Mouse (Mus musculus) hindbrain, postnatal 0 days (tissue): ENCODE measurements around the gene H1f0. TPM values are rescaled to one million over a fixed set of nuclear protein-coding genes. Genes with fewer than 3 reads are reported as not detected.
A peak's percentile ranks its signal among the peaks of the same experiment; 100 is the strongest.

Experiments
- ATAC-seq: fragments of 200-750 bp; cut with Nextera tagmentation; 2 replicates; pipeline ENCODE4 v1.8.0; 2017; ENCODE audit warnings: mild to moderate bottlenecking, moderate TSS enrichment, moderate library complexity
- DNase-seq: peaks from one replicate; pipeline ENCODE4 v3.0.0-alpha.2; 2015; ENCODE audit warnings: low spot score
- H3K27ac ChIP-seq: fragments of 300-500 bp; sonication (generic); 2 replicates; pipeline ENCODE4 v1.5.1; 2014; ENCODE audit warnings: mild to moderate bottlenecking
- H3K27me3 ChIP-seq: fragments of 300-500 bp; sonication (generic); 2 replicates; pipeline ENCODE4 v1.6.1; 2014; ENCODE audit warnings: low read length, mixed read lengths; ENCODE audit not compliant: insufficient read depth
- H3K36me3 ChIP-seq: fragments of 300-500 bp; sonication (generic); 2 replicates; pipeline ENCODE4 v1.6.1; 2014; ENCODE audit warnings: low read length, mixed read lengths; ENCODE audit not compliant: insufficient read depth
- H3K4me1 ChIP-seq: fragments of 300-500 bp; sonication (generic); 2 replicates; pipeline ENCODE4 v1.6.1; 2014; ENCODE audit warnings: antibody characterized with exemption, low read length, mixed read lengths; ENCODE audit not compliant: insufficient read depth
- H3K4me2 ChIP-seq: fragments of 300-500 bp; sonication (generic); 2 replicates; pipeline ENCODE4 v1.6.1; 2014; ENCODE audit warnings: low read depth, mild to moderate bottlenecking, low read length, moderate library complexity, mixed read lengths
- H3K4me3 ChIP-seq: fragments of 300-500 bp; sonication (generic); 2 replicates; pipeline ENCODE4 v1.5.1; 2014; ENCODE audit warnings: low read length
- H3K9ac ChIP-seq: fragments of 300-500 bp; sonication (generic); replicated peaks from 2 replicates; pipeline ENCODE4 v1.6.1; 2014; ENCODE audit warnings: mild to moderate bottlenecking, low read length, moderate library complexity, mixed read lengths
- H3K9me3 ChIP-seq: fragments of 300-500 bp; sonication (generic); 2 replicates; pipeline ENCODE4 v1.6.1; 2016; ENCODE audit warnings: low read length, mixed read lengths
- CTCF ChIP-seq: IDR thresholded peaks from 2 replicates; pipeline ENCODE4 v1.5.1; 2016; ENCODE audit warnings: antibody characterized with exemption, control low read depth, low read depth
- WGBS: fragments of 180-500 bp; shearing (Covaris S2); extraction: QIAGEN DNeasy Blood & Tissue Kit; methylation state at CpG from one replicate; pipeline ENCODE4 v1.1.7; 2014; 5-methylcytosine and 5-hydroxymethylcytosine counted together
- polyA plus RNA-seq: library from polyadenylated mRNA; unstranded; fragments of >200 nt; fragmentation: Nextera tagmentation; extraction: Ambion mirVana; gene quantifications from 2 replicates; pipeline ENCODE4 v1.2.1, GENCODE M21; 2015
- total RNA-seq: library from RNA; depleted of rRNA; stranded (reverse); fragments of >200 nt; gene quantifications from 2 replicates; pipeline ENCODE4 v1.2.3, GENCODE M21; 2014

The H1f0 gene
- total and polyA plus RNA-seq, 2 experiments from 2014 or later = 211 to 259 TPM

- Histone ChIP-seq H3K4me3 (no peak overlapping the region), H3K9me3 (no peaks in the 10 kb centered on the region), H3K36me3 (no peaks in the 10 kb centered on the region), H3K27ac (no peak overlapping the region), H3K9ac (no peak overlapping the region), H3K4me2 (0 out of 2 replicates have a peak overlapping the region, but pooled peaks have one; percentile 2), H3K4me1 (no peaks in the 10 kb centered on the region), H3K27me3 (peaks cover 13% of the 10 kb centered on the region; the same call in 1 of the 2 replicates)
- peak; percentile 90 for TF ChIP-seq CTCF
- WGBS = 11% methylated on average over 14 of the region's 14 CpGs
- ATAC-seq (0 out of 2 replicates have a peak, but pooled peaks have one; percentile 24), DNase-seq (peak; percentile 81)
These were observed 9.7 kb downstream of the H1f0 start for GRCm38 (mm10) chr15:79037913-79038328.

DNA sequence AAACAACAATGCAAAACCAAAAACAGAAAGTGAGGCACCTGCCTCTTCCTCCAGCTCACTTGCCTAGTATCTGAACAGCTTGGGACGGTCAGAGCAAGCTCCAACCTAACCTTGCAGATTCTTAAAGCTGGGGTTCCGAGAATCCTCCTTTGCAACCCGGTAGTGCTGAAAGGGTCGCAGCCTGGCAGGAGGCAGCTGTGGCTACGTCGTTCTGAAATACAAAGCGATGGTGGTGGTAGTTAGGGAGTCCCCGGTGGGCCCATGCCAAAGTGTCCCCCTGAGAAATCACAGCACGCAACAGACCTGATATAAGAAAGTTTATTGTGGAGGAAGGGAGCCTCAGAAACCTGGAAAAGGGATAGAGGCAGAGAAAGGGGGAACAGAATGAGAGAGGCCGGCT is 10.1 kb downstream of the H1f0 start:
- Histone ChIP-seq H3K27ac (no peak overlapping the region), H3K4me1 (no peaks in the 10 kb centered on the region), H3K27me3 (peaks cover 13% of the 10 kb centered on the region; the same call in 1 of the 2 replicates), H3K9me3 (no peaks in the 10 kb centered on the region), H3K9ac (no peak overlapping the region), H3K36me3 (no peaks in the 10 kb centered on the region), H3K4me2 (no peak overlapping the region), H3K4me3 (no peak overlapping the region)
- TF ChIP-seq CTCF = no peak
- ATAC-seq (no peak), DNase-seq (no peak)
- 62% methylated on average over 10 of the region's 10 CpGs for WGBS

GRCm38 (mm10) chr15:79038853-79039252 is 10.6 kb downstream of the H1f0 start:
- peaks cover 13% of the 10 kb centered on the region; the same call in 1 of the 2 replicates for H3K27me3 ChIP-seq
- WGBS = 21% methylated on average over 7 of the region's 7 CpGs
- ATAC-seq = peak; percentile 43; the same call in 1 of the 2 replicates
- H3K4me2 ChIP-seq = no peak overlapping the region
- no peaks in the 10 kb centered on the region for H3K36me3 ChIP-seq
- H3K9me3 ChIP-seq = no peaks in the 10 kb centered on the region
- peak; percentile 76 for DNase-seq
- TF ChIP-seq CTCF = peak; percentile 84
- H3K4me3 ChIP-seq = no peak overlapping the region
- no peak overlapping the region for H3K27ac ChIP-seq
- no peak overlapping the region for H3K9ac ChIP-seq
- no peaks in the 10 kb centered on the region for H3K4me1 ChIP-seq

- Histone ChIP-seq H3K27me3 (peaks cover 13% of the 10 kb centered on the region; the same call in 1 of the 2 replicates), H3K9ac (0 out of 2 replicates have a peak overlapping the region, but pooled peaks have one; percentile 25), H3K27ac (no peak overlapping the region), H3K9me3 (no peaks in the 10 kb centered on the region), H3K4me3 (peak overlapping the region; percentile 23), H3K36me3 (no peaks in the 10 kb centered on the region), H3K4me2 (peak overlapping the region; percentile 49), H3K4me1 (no peaks in the 10 kb centered on the region)
- ATAC-seq (0 out of 2 replicates have a peak, but pooled peaks have one; percentile 8), DNase-seq (peak; percentile 58)
- 24% methylated on average over 24 of the region's 24 CpGs for WGBS
- TF ChIP-seq CTCF = no peak; the same call in 1 of the 2 replicates
These were observed 12.5 kb downstream of the H1f0 start for GRCm38 (mm10) chr15:79040501-79041416.

- Histone ChIP-seq H3K4me1 (no peaks in the 10 kb centered on the region), H3K9me3 (no peaks in the 10 kb centered on the region), H3K27me3 (peaks cover 13% of the 10 kb centered on the region; the same call in 1 of the 2 replicates), H3K9ac (peak within 1 kb of the TSS; percentile 63), H3K36me3 (no peaks in the 10 kb centered on the region), H3K4me2 (peak within 1 kb of the TSS; percentile 77), H3K27ac (peak within 1 kb of the TSS; percentile 54; the same call in 1 of the 2 replicates), H3K4me3 (peak within 1 kb of the TSS; percentile 52)
- no peak for DNase-seq
- no peak for ATAC-seq
- WGBS = 74% methylated on average over 6 of the region's 6 CpGs
- no peak for TF ChIP-seq CTCF
These were observed 13.3 kb downstream of the H1f0 start, which contains the start of gene Galr3 for GRCm38 (mm10) chr15:79041585-79041984. Gene Galr3 (plus strand): TSS chr15:79041885.

DNA sequence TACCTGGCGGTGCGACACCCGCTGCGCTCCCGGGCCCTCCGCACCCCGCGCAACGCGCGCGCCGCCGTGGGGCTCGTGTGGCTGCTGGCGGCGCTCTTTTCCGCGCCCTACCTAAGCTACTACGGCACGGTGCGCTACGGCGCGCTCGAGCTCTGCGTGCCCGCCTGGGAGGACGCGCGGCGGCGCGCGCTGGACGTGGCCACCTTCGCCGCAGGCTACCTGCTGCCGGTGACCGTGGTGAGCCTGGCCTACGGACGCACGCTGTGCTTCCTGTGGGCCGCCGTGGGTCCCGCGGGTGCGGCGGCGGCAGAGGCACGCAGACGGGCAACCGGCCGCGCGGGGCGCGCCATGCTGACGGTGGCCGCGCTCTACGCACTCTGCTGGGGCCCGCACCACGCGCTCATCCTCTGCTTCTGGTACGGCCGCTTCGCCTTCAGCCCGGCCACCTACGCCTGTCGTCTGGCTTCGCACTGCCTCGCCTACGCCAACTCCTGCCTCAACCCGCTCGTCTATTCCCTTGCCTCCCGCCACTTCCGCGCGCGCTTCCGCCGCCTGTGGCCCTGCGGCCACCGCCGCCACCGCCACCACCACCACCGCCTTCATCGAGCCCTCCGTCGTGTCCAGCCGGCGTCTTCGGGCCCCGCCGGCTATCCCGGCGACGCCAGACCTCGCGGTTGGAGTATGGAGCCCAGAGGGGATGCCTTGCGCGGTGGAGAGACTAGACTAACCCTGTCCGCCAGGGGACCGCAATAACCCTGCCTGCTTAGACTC is 14.7 kb downstream of the H1f0 start:
- peak; percentile 71 for DNase-seq
- no peaks in the 10 kb centered on the region for H3K36me3 ChIP-seq
- peak; percentile 30 for TF ChIP-seq CTCF
- peak; percentile 65 for ATAC-seq
- H3K4me2 ChIP-seq = peak overlapping the region; percentile 77
- no peaks in the 10 kb centered on the region for H3K9me3 ChIP-seq
- peak overlapping the region; percentile 52 for H3K4me3 ChIP-seq
- WGBS = 1% methylated on average over 101 of the region's 105 CpGs
- peaks cover 13% of the 10 kb centered on the region; the same call in 1 of the 2 replicates for H3K27me3 ChIP-seq
- peak overlapping the region; percentile 63 for H3K9ac ChIP-seq
- peak overlapping the region; percentile 54; the same call in 1 of the 2 replicates for H3K27ac ChIP-seq
- H3K4me1 ChIP-seq = no peaks in the 10 kb centered on the region
